Mouse (Mus musculus) leukemia stem cell, adult 10-12 weeks (primary cell): ENCODE data around the gene Xpo6. TPM values are rescaled to one million over a fixed set of nuclear protein-coding genes. Genes with fewer than 3 reads are reported as not detected.

Source experiments
- polyA plus RNA-seq: library from polyadenylated mRNA; stranded (reverse); fragments of >175 nt; gene quantifications from 2 replicates; pipeline ENCODE4 v1.2.3, GENCODE M21; 2012; ENCODE audit warnings: low replicate concordance

Gene Xpo6
- polyA plus RNA-seq: 124 and 231 TPM in 2 replicates

GRCm38 (mm10) chr7:126200178-126200996, at the start of gene Xpo6:
Gene Xpo6, minus strand, starts transcription at chr7:126200501.

GRCm38 (mm10) chr7:126082286-126082741, 118.0 kb downstream of the Xpo6 start, which contains the start of gene Gsg1l:
Gene Gsg1l, minus strand, starts transcription at chr7:126082411.

Other genes starting within 250 kb of the Xpo6 start
- not detected in 2 replicates for gene Gsg1l, start 118.1 kb downstream of the Xpo6 start, polyA plus RNA-seq
- 51.0 and 58.3 TPM in 2 replicates for gene Sbk1, start 72.1 kb upstream of the Xpo6 start, polyA plus RNA-seq
- gene Lat, start 169.1 kb upstream of the Xpo6 start, polyA plus RNA-seq: 15.7 and 32.8 TPM in 2 replicates
- 107 and 109 TPM in 2 replicates for gene Spns1, start 176.9 kb upstream of the Xpo6 start, polyA plus RNA-seq
- 5.5 and 6.0 TPM in 2 replicates for gene Nfatc2ip, start 196.2 kb upstream of the Xpo6 start, polyA plus RNA-seq
- 15.0 and 38.2 TPM in 2 replicates for gene Cd19, start 214.4 kb upstream of the Xpo6 start, polyA plus RNA-seq
- gene Rabep2, start 228.3 kb upstream of the Xpo6 start, polyA plus RNA-seq: 58.1 and 79.3 TPM in 2 replicates